Mouse (Mus musculus) ES-Bruce4 (cell line): ENCODE results near the gene Zc3h14. TPM values are rescaled to one million over a fixed set of nuclear protein-coding genes. Genes with fewer than 3 reads are reported as not detected.
A peak's percentile ranks its signal among the peaks of the same experiment; 100 is the strongest.

Source experiments
- H3K27ac ChIP-seq: 2 replicates; pipeline ENCODE4 v1.5.1; 2012; ENCODE audit warnings: low read length, inconsistent platforms; ENCODE audit not compliant: insufficient read depth
- H3K27me3 ChIP-seq: 2 replicates; pipeline ENCODE4 v1.6.1; 2012; ENCODE audit warnings: mild to moderate bottlenecking, low read length, inconsistent platforms; ENCODE audit not compliant: control insufficient read depth, poor library complexity, insufficient read depth, severe bottlenecking
- H3K36me3 ChIP-seq: 2 replicates; pipeline ENCODE4 v1.6.1; 2012; ENCODE audit warnings: inconsistent platforms, mild to moderate bottlenecking, low read length, moderate library complexity; ENCODE audit not compliant: control insufficient read depth, poor library complexity, insufficient read depth, severe bottlenecking
- H3K4me1 ChIP-seq: one replicate; pipeline ENCODE4 v1.8.1; 2011; ENCODE audit warnings: low read length; ENCODE audit not compliant: control insufficient read depth, insufficient read depth
- H3K4me3 ChIP-seq: 2 replicates; pipeline ENCODE4 v1.5.1; 2011; ENCODE audit warnings: low read depth, mild to moderate bottlenecking, low read length
- H3K9ac ChIP-seq: 2 replicates; pipeline ENCODE4 v1.6.1; 2012; ENCODE audit warnings: low read depth, mild to moderate bottlenecking, inconsistent platforms; ENCODE audit not compliant: poor library complexity, severe bottlenecking
- H3K9me3 ChIP-seq: replicated peaks from 2 replicates; pipeline ENCODE4 v1.6.1; 2012; ENCODE audit warnings: mild to moderate bottlenecking, low read length, inconsistent platforms; ENCODE audit not compliant: control insufficient read depth, poor library complexity, insufficient read depth, severe bottlenecking
- CTCF ChIP-seq: IDR thresholded peaks from one replicate; pipeline ENCODE4 v1.8.1; 2011; ENCODE audit warnings: low read depth, low read length
- EP300 ChIP-seq: IDR thresholded peaks from 2 replicates; pipeline ENCODE4 v1.6.1; 2011; ENCODE audit warnings: low read depth, low read length; ENCODE audit not compliant: insufficient read depth
- POLR2A ChIP-seq: IDR thresholded peaks from one replicate; pipeline ENCODE4 v1.8.1; 2011; ENCODE audit warnings: low read length; ENCODE audit not compliant: insufficient read depth
- polyA plus RNA-seq: library from polyadenylated mRNA; stranded (reverse); fragments of >200 nt; gene quantifications from 2 replicates; pipeline ENCODE4 v1.2.4, GENCODE M21; 2011; ENCODE audit warnings: low read depth; ENCODE audit not compliant: missing spikeins, insufficient read depth, insufficient read length

Zc3h14 gene
- polyA plus RNA-seq, 1 experiment = 155 TPM

GRCm38 (mm10) chr12:98777509-98777908 is 30.7 kb downstream of the Zc3h14 start:
- Histone ChIP-seq H3K27me3 (no peaks in the 10 kb centered on the region), H3K4me1 (no peaks in the 10 kb centered on the region), H3K4me3 (no peak overlapping the region), H3K9me3 (no peaks in the 10 kb centered on the region), H3K9ac (no peak overlapping the region), H3K36me3 (peaks cover 41% of the 10 kb centered on the region), H3K27ac (no peak overlapping the region)
- TF ChIP-seq CTCF = no peak
- TF ChIP-seq EP300 = no peak
- no peak for TF ChIP-seq POLR2A

DNA sequence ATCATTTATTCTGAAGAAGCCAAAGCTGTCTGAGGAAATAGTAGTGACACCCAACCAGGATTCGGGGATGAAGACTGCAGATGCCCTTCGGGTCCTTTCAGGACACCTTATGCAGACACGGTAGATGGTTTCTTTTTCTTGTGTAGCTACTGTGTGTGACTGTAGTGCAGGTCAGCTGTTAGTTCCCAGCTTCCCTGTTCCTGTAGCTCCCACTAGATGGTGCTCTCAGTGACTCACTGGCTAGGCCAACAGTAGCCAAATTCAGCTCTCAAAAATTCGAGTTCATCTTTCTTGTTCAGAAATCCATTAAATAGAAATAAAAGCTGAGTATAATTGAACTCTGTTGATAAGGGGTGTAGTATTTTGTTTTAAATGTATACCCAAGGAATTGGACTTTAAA is 32.4 kb downstream of the Zc3h14 start:
- H3K9ac ChIP-seq = no peak overlapping the region
- no peaks in the 10 kb centered on the region for H3K4me1 ChIP-seq
- no peaks in the 10 kb centered on the region for H3K27me3 ChIP-seq
- no peak overlapping the region for H3K27ac ChIP-seq
- TF ChIP-seq POLR2A (no peak), CTCF (peak; percentile 45)
- no peaks in the 10 kb centered on the region for H3K9me3 ChIP-seq
- no peak overlapping the region for H3K4me3 ChIP-seq
- H3K36me3 ChIP-seq = peaks cover 38% of the 10 kb centered on the region

DNA sequence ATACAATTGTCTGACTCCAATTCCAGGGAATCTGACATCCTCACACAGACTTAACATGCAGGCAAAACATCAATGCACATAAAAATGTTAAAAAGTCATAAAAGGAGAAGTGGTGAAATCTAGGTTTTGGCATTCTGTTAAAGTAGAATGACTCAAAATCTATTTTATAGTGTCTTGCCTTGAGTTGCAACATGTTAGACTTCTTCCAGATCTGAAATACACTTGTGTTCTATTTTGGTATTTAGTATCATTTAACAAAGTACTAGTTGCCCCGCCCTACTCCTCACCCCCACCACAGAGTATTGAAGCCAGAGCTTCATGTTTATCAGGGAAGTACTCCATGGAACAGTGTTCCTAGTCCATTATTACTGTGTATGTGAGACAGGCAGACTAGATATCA is 37.5 kb downstream of the Zc3h14 start:
- Histone ChIP-seq H3K9me3 (no peaks in the 10 kb centered on the region), H3K27ac (no peak overlapping the region), H3K4me1 (no peaks in the 10 kb centered on the region), H3K36me3 (peaks cover 54% of the 10 kb centered on the region), H3K27me3 (no peaks in the 10 kb centered on the region), H3K9ac (no peak overlapping the region), H3K4me3 (no peak overlapping the region)
- TF ChIP-seq POLR2A (no peak), CTCF (no peak), EP300 (no peak)

GRCm38 (mm10) chr12:98795731-98796318 is 49.1 kb downstream of the Zc3h14 start:
- TF ChIP-seq CTCF (no peak), EP300 (no peak), POLR2A (no peak)
- H3K9ac ChIP-seq = no peak overlapping the region
- no peaks in the 10 kb centered on the region for H3K4me1 ChIP-seq
- H3K27me3 ChIP-seq = no peaks in the 10 kb centered on the region
- H3K36me3 ChIP-seq = peaks cover 24% of the 10 kb centered on the region
- no peak overlapping the region for H3K27ac ChIP-seq
- H3K4me3 ChIP-seq = no peak overlapping the region
- no peaks in the 10 kb centered on the region for H3K9me3 ChIP-seq

- no peaks in the 10 kb centered on the region for H3K4me1 ChIP-seq
- no peaks in the 10 kb centered on the region for H3K9me3 ChIP-seq
- H3K27ac ChIP-seq = no peak overlapping the region
- peaks cover 6% of the 10 kb centered on the region for H3K36me3 ChIP-seq
- H3K27me3 ChIP-seq = no peaks in the 10 kb centered on the region
- no peak overlapping the region for H3K9ac ChIP-seq
- TF ChIP-seq EP300 = no peak
- no peak for TF ChIP-seq CTCF
- TF ChIP-seq POLR2A = no peak
- H3K4me3 ChIP-seq = no peak overlapping the region
These were observed 53.6 kb downstream of the Zc3h14 start for GRCm38 (mm10) chr12:98800334-98800733.

- H3K4me1 ChIP-seq = no peaks in the 10 kb centered on the region
- H3K9ac ChIP-seq = no peak overlapping the region
- H3K27ac ChIP-seq = no peak overlapping the region
- no peak overlapping the region for H3K4me3 ChIP-seq
- TF ChIP-seq POLR2A (no peak), CTCF (no peak), EP300 (no peak)
- H3K9me3 ChIP-seq = no peaks in the 10 kb centered on the region
- H3K36me3 ChIP-seq = peaks cover 6% of the 10 kb centered on the region; the same call in 1 of the 2 replicates
- H3K27me3 ChIP-seq = no peaks in the 10 kb centered on the region
These were observed 55.5 kb downstream of the Zc3h14 start for GRCm38 (mm10) chr12:98802245-98802644.
